Mouse (Mus musculus): ENCODE data around the gene Eif4a1. TPM values are rescaled to one million over a fixed set of nuclear protein-coding genes. Genes with fewer than 3 reads are reported as not detected.
"Not testable (repeated sequence)": the region's sequence is repeated elsewhere in the genome, so short reads cannot be mapped to it uniquely, and the experiment has no call there.

Eif4a1 gene
- total RNA-seq, 2 experiments from 2014 or later, result 69.6 to 97.7 TPM

DNA sequence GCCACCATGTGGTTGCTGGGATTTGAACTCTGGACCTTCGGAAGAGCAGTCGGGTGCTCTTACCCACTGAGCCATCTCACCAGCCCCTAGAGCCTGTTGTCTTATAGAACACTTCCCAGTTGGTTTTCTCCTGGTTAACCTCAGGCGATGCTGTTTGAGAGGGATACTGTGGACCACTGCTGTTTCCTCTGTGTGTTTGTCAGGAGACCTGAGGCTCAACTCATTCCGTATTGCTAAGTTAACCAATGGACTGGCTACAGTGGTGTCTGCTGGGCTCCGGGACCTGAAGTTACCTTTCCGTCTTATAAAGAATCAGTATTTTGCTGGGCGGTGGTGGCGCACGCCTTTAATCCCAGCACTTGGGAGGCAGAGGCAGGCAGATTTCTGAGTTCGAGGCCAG is 30.7 kb upstream of the Eif4a1 start:
- not testable (repeated sequence) for DNase-seq (ENCODE audit: low spot score)

DNA sequence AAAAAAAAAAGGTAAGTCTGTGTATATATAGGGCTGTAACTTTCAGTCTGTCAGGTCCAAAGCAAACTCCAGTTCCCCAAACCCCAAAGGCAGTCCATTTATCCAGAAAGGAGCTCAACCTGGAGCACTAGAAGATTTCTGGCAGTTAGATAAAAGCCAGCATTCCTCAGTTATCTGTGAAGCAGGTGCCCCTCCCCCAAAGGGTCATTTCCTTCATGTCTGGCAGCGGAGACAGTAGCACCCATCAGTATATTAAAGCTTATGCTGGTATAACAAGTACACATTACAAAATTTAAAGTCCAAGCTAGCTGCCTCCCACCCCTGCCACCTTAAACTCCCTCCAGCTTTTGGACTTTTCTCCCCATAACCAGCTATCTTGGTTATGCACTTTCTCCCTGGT is 27.4 kb upstream of the Eif4a1 start:
- no peak for DNase-seq (ENCODE audit: low spot score)

DNA sequence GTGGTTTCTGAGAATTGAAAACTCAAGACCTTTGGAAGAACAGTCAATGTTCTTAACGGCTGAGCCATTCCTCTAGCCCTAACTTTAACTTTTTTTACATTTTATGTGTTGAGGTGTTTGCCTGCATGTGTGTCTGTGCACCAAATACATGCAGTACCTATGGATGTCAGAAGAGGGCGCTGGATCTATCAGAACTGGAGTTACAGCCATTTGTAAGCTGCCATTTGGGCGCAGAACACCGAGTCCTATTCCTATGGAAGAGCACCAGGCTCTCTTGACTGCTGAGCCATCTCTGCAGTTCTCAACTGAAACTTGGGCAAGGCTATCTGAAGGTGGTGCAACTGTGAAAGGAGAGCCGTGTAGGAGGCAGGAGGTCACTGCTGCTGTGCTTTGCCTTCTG is 26.4 kb upstream of the Eif4a1 start:
- no peak for DNase-seq (ENCODE audit: low spot score)

DNA sequence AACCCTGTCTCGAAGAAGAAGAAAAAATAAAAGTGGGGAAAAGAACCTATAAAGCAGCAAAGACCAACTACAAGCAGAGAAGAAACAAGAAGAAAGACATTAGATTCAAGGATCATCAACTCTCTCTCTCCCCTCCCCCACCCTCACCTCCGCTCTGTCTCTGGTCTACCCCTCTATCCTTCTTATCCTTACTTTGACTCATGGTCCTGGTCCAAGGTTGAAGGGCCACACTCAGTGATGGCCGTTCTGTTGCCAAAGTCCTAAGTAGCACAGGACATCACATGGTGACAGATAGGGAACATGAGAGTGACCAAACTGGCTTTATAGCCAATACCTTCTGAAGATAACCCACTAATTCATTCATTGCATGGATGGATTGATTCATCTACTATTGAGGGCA is 25.2 kb upstream of the Eif4a1 start:
- no peak for DNase-seq (ENCODE audit: low spot score)

- peak; percentile 74 for DNase-seq (ENCODE audit: low spot score)
Observed at GRCm38 (mm10) chr11:69695361-69696181, 23.3 kb upstream of the Eif4a1 start, which contains the start of the genes Tnfsf12 and Tnfsfm13. Tnfsf12 (minus strand) TSS chr11:69695849. Tnfsfm13 (minus strand) TSS chr11:69696098.

DNA sequence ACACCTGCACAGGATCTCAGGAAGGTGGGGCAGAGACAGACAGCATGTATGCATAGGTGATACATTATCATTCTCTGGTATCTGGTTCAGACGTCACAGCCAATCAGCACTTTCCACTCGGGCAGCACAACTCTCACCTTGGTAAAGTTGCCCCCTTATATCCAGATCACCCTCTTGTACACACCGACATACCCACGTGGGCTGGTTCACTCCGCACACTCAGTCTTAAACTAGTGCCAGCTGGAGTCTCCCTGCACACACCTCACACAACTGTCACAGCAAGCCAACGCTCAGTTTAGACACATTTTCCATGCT is 22.8 kb upstream of the Eif4a1 start:
- no peak for DNase-seq (ENCODE audit: low spot score)

DNA sequence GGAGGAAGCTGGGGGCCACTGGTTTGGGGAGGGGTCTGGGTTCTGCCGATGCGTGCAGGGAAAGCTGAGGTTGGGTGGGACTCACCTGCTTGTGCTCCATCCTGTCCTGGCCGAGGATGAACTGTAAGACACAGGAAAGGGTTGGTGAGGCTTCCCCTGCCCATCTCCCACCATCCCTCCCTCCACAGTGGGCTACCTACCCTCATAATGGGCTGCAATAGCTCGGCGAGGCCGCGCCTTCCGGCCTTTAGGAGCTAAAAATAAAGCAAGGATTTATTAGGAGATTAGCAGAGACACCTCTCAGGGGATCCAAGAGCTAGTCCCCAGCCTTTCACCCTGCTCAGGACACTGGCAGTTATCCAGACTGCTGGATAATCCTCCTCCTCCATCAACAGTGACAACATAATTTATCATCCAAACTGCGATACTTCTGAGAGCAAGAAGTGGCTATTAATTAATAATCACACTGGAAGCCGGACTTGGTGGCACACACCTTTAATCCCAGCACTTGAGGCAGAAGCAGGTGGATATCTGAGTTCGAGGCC is 21.3 kb upstream of the Eif4a1 start:
- DNase-seq (ENCODE audit: low spot score), result no peak

DNA sequence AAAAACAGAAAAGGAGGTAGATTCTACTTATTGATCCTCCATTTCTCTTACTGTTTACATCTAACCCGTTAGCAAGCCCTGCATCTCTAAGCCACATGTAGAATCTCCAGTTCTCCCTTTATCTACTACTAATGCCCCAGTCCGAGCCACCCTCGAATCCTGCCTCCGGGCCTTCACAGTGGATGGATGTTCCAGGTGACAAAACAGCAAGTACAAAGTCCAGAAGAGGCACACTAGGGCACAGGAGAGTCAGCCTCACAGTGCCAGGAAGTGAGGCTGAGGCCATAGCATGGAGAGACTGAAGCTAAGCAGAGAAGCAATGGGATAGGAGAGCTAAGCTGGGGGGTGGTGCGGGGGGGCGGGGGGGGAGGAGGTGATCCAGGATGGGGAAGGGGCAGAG is 20.6 kb upstream of the Eif4a1 start:
- no peak for DNase-seq (ENCODE audit: low spot score)

DNA sequence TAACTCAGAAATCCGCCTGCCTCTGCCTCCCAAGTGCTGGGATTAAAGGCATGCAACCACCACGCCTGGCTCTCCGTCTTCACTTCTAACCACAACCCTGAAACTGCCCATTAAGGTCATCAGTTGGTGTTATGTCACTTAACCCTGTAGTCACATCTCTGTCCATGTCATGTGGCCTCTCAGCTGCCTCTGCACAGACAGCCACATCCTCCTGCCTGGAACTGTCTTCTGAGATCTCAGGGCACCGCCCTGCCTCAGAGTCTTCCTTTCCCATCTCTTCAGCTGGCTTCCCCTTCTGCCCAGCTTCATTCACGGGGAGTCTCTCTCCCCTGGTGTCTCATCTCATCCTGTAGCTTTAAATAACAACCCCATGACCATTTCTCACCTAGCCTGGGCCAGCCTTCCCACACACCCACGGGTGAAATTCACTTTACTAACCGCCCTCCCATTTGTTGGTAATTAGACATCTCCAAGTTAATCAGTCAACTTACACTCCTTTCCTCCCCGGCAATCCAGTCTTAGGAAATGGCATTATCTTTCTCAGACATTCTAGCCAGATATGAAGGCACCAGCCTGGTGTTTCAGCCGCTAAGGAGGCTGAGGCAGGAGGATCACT is 20.1 kb upstream of the Eif4a1 start:
- no peak for DNase-seq (ENCODE audit: low spot score)

DNA sequence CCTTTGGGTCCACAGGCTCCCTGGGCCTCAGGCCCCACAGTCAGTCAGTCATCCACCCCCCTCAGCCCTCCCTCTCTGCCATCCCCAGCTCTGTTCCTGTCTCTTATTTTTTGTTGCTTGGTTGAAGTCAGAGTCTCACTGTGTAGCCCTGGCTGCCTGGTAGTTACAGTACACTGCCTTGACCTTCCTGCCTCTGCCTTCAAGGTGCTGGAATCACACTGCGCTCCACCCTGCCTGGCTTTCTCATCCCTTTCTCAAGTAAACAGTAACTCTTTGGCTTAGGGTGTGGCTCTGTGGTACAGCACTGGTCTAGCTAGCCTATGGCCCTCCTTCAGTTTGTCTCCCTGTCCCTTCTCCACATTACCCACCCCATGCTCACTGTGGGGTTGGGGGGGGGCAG is 17.7 kb upstream of the Eif4a1 start:
- no peak for DNase-seq (ENCODE audit: low spot score)

DNA sequence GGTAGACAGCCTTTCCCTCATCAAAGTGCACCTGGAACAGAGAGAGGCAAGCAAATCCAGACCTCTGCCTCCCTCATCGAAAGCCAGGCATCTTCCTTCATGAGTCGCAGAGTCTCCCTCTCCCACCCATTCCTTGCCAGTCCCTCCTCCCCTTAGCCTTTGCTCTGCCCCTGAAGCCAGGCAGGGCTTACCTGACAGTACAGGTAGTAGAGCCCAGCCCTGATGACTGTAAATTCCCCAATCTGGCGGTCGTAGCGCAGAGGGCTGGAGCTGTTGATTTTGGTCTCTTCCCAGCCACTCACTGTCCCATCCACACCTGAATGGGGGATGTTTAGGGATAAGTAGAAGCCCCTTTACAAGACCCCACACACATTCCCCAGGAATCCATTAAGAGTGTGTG is 14.8 kb upstream of the Eif4a1 start:
- DNase-seq (ENCODE audit: low spot score), result no peak

GRCm38 (mm10) chr11:69686377-69686776 is 14.2 kb upstream of the Eif4a1 start:
- peak; percentile 83 for DNase-seq (ENCODE audit: low spot score)

- peak; percentile 86 for DNase-seq (ENCODE audit: low spot score)
Observed at GRCm38 (mm10) chr11:69685526-69686148, 13.4 kb upstream of the Eif4a1 start, which contains the start of gene Tnfsf13. Tnfsf13 (minus strand) TSS chr11:69685784.

DNA sequence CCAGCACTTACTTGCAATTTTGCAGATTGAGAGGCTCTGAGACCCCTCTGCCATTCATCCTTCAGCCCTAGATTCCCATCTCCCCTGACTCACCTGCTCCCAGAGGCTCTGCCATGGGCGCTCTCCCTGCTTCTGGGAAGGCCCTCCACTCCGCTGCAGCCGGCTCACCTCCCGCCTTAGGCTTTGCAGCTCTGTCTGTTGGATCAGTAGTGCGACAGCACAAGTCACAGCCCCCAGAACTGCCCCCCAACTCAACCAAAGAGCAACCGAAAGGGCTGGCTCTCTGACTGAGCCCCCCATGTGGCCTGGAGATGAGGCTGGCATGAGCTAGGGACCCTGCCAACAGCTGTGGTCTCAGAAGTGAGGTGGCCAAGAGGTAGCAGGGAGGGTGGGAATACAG is 12.7 kb upstream of the Eif4a1 start:
- DNase-seq (ENCODE audit: low spot score), result no peak

- DNase-seq (ENCODE audit: low spot score), result no peak
Observed at GRCm38 (mm10) chr11:69684128-69684745, 12.0 kb upstream of the Eif4a1 start.

DNA sequence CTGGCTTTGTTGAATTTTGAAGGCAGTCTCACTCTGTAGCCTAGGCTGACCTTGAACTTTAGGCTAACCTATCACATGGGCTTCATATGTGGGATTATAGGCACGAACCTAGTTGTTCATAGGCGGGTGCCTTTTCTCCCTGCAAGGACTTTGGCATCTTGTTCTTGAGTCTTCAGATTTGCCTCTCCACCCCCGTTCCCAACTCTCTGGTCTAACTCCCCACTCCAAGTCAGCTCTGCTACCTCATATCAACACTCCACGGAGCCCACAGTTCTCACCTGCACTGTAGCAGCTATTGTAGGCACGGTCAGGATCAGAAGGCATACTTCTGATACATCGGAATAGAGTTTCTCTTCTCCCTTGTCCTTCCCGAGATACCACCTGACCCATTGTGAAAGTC is 11.4 kb upstream of the Eif4a1 start:
- DNase-seq (ENCODE audit: low spot score), result no peak

- peak; percentile 92 for DNase-seq (ENCODE audit: low spot score)
Observed at GRCm38 (mm10) chr11:69682840-69683533, 10.8 kb upstream of the Eif4a1 start.

DNA sequence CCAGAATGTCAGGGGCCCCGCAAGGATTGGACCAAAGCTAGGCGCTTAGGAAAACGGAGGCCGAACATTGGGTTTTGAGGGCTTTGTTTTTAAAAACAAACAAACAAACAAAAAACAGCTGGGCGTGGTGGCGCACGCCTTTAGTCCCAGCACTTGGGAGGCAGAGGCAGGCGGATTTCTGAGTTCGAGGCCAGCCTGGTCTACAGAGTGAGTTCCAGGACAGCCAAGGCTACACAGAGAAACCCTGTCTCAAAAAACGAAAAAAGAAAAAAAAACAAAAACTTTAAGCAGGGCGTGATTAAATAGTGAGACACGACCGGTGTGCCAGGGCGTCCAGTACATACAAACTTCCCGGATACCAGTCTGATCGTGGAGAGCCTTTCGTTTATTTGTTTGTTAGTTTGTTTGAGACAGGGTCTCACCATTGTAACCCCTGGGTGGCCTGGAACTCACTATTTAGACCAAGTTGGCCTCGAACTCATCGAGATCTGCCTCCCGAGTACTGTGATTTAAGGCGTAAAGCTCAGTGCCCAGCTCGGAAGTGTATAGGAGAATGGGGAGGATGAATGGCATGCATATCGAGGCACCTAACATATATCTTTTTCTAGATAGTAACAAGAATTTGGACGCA is 10.1 kb upstream of the Eif4a1 start:
- DNase-seq (ENCODE audit: low spot score), result no peak

DNA sequence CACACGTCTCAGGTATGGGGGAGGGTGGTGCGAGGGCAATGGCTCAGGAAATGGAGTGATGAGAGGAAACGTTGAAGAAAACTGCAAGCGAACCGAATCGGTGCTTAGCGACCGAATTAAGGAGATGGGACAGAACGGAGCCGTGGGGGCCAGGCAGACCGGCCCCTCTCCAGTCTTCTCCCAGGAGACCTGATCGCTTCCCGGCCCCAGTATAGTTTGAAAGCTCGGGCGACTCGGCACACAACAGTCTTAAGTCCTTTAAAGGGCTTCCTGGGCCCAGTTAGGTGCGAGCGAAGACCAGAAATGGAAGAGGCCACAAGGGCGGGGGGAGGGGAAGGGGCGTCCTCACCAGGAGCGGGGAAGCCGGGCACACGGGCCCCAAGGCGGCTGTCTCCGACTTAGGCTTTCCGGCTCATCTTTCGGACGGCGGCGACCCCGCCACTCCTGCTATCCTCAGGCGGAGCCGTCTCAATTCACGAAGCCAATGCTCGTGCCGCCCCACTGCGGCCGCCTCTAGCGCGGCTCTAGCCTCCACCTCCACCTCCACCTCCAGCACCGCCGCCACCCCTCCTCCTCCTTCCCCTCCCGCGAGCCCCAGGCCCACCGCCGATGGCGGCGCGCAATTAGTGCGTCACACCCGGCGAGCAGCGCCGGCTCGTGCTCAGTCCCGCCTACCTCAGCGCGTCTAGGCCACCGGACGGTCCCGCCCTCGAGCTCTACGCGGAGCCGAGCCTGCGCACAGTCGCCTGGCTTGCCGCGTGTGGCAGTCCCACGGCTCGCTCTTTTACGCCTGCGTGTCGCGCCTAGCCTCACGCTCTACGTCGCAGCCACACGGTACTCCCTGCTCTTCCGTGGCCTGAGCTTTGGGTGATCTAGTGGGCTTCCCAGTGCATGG is 9.3 kb upstream of the Eif4a1 start, which contains the start of gene Senp3:
TSS of gene Senp3 (minus strand) at position 771 of the 895 bp plus-strand sequence.
- DNase-seq (ENCODE audit: low spot score), result peak; percentile 96
